Mouse (Mus musculus): ENCODE measurements around the gene Plppr3. TPM values are rescaled to one million over a fixed set of nuclear protein-coding genes. Genes with fewer than 3 reads are reported as not detected.

The Plppr3 gene
- polyA plus RNA-seq, 1 experiment from 2014 or later: 95.1 TPM

- H3K4me1 ChIP-seq (ENCODE audit: control insufficient read depth, insufficient read depth, low read length): peaks cover 39% of the 10 kb centered on the region
- H3K36me3 ChIP-seq (ENCODE audit: control insufficient read depth, insufficient read depth, low read length): no peaks in the 10 kb centered on the region
- H3K27me3 ChIP-seq (ENCODE audit: control insufficient read depth, insufficient read depth, low read length): peaks cover 48% of the 10 kb centered on the region
- H3K4me2 ChIP-seq (ENCODE audit: low read depth, severe bottlenecking): peak within 1 kb of the TSS; percentile 95
- H3K4me3 ChIP-seq (ENCODE audit: low read depth, low read length): peak within 1 kb of the TSS; percentile 88
- H3K9ac ChIP-seq (ENCODE audit: low read length): peak within 1 kb of the TSS; percentile 92
- 2% methylated on average over 42 of the region's 42 CpGs for WGBS
- H3K27ac ChIP-seq (replicated peaks; ENCODE audit: low read depth, low read length): peak within 1 kb of the TSS; percentile 51
- H3K9me3 ChIP-seq (ENCODE audit: control insufficient read depth, low read length): no peaks in the 10 kb centered on the region
- ATAC-seq (ENCODE audit: insufficient number of reproducible peaks, low FRiP score, low TSS enrichment, low read depth) (peak; percentile 63), DNase-seq (ENCODE audit: low spot score) (peak; percentile 89)
These were observed 42.5 kb upstream of the Plppr3 start, which contains the start of gene Kiss1r for GRCm38 (mm10) chr10:79916808-79917531. Gene Kiss1r, plus strand, starts transcription at chr10:79916971.

GRCm38 (mm10) chr10:79916081-79916480 lies 41.6 kb upstream of the Plppr3 start:
- H3K27me3 ChIP-seq (ENCODE audit: control insufficient read depth, insufficient read depth, low read length): peaks cover 39% of the 10 kb centered on the region
- no peaks in the 10 kb centered on the region for H3K36me3 ChIP-seq (ENCODE audit: control insufficient read depth, insufficient read depth, low read length)
- ATAC-seq (ENCODE audit: insufficient number of reproducible peaks, low FRiP score, low TSS enrichment, low read depth) (no peak), DNase-seq (ENCODE audit: low spot score) (peak; percentile 37)
- peak overlapping the region; percentile 95 for H3K4me2 ChIP-seq (ENCODE audit: low read depth, severe bottlenecking)
- H3K4me1 ChIP-seq (ENCODE audit: control insufficient read depth, insufficient read depth, low read length): peaks cover 34% of the 10 kb centered on the region
- WGBS: 7% methylated on average over 8 of the region's 8 CpGs
- no peaks in the 10 kb centered on the region for H3K9me3 ChIP-seq (ENCODE audit: control insufficient read depth, low read length)
- H3K9ac ChIP-seq (ENCODE audit: low read length): peak overlapping the region; percentile 92
- peak overlapping the region; percentile 88 for H3K4me3 ChIP-seq (ENCODE audit: low read depth, low read length)
- peak overlapping the region; percentile 51; the same call in 1 of the 2 replicates for H3K27ac ChIP-seq (replicated peaks; ENCODE audit: low read depth, low read length)

DNA sequence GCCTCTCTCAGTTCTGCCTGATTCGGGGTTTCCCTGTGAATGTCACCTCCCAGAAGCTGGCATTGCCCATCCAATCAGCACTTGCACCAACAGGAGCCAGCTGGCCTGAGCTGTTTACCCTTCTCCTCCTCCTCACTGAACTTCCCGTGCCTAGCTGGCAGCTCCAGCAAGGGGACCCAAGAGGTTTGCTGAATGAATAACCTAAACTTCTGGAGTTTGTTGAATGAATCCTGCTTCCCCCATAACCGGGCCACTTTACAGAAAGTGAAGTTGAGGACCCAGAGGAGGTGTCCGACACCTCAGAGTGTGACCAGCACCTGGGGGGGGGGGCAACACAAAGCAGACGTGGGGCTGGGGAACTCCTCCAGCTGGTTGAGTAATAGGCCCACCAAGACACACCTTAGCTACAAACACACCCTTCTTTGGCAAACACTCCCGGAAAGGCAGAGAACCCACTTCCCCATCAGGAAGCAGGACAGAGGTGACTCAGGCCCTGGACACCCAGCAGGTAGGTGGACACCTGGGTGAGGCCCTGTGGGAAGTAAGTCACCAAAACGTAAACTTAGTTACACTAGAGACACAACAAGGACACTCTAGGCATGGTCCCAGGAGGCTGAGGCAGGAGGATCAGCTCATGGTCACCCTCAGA lies 40.6 kb upstream of the Plppr3 start:
- Histone ChIP-seq H3K36me3 (ENCODE audit: control insufficient read depth, insufficient read depth, low read length) (peaks cover 3% of the 10 kb centered on the region; the same call in 1 of the 2 replicates), H3K4me1 (ENCODE audit: control insufficient read depth, insufficient read depth, low read length) (peaks cover 25% of the 10 kb centered on the region), H3K27ac (replicated peaks; ENCODE audit: low read depth, low read length) (no peak overlapping the region), H3K4me3 (ENCODE audit: low read depth, low read length) (no peak overlapping the region), H3K4me2 (ENCODE audit: low read depth, severe bottlenecking) (peak overlapping the region; percentile 95; the same call in 1 of the 2 replicates), H3K9me3 (ENCODE audit: control insufficient read depth, low read length) (no peaks in the 10 kb centered on the region), H3K9ac (ENCODE audit: low read length) (no peak overlapping the region), H3K27me3 (ENCODE audit: control insufficient read depth, insufficient read depth, low read length) (peaks cover 29% of the 10 kb centered on the region)
- ATAC-seq (ENCODE audit: insufficient number of reproducible peaks, low FRiP score, low TSS enrichment, low read depth) (no peak), DNase-seq (ENCODE audit: low spot score) (no peak)
- 73% methylated on average over 7 of the region's 7 CpGs for WGBS

DNA sequence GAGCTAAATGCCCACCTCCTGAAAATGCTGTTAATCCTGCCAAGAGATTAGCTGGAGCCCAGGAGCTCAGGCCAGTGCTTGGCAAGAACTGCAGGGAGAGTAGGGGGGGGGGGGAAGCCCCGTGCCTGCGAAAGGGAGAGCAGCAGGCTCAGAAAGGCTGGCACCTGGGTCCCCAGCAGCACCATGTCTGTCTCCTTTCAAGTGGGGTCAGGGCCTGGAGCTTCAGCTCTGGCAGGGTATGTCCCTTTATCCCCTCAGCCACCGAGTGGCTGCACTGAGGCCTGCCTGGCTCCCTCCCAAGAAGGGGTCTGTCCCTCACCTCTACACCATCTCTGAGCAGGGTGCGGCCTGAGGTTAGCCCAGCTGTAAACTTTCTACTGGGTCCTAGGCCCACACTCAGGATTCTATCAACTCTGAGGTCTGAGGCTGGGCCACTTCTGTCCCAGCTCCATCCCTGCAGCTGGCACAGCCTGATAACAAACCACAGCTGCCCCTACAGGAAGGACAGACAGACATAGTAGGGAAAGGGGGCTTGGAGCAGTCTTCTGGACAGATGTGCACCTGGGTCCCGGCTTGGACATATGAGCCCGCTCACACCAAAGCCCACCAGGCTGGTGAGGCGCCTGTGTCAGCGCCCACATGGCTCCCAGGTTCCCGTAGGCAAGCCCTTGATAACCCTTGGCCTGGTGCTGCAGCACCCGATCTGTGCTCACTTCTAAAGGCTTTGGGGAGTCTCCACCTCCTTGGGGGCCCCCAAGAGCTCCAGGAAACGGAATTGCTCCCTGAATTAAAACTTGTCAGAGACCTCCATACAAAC lies 39.9 kb upstream of the Plppr3 start:
- no peak for DNase-seq (ENCODE audit: low spot score)
- peaks cover 22% of the 10 kb centered on the region for H3K27me3 ChIP-seq (ENCODE audit: control insufficient read depth, insufficient read depth, low read length)
- H3K9ac ChIP-seq (ENCODE audit: low read length): no peak overlapping the region
- 73% methylated on average over 11 of the region's 11 CpGs for WGBS
- H3K4me1 ChIP-seq (ENCODE audit: control insufficient read depth, insufficient read depth, low read length): peaks cover 22% of the 10 kb centered on the region
- peaks cover 3% of the 10 kb centered on the region; the same call in 1 of the 2 replicates for H3K36me3 ChIP-seq (ENCODE audit: control insufficient read depth, insufficient read depth, low read length)
- no peaks in the 10 kb centered on the region for H3K9me3 ChIP-seq (ENCODE audit: control insufficient read depth, low read length)
- no peak overlapping the region for H3K4me2 ChIP-seq (ENCODE audit: low read depth, severe bottlenecking)
- no peak for ATAC-seq (ENCODE audit: insufficient number of reproducible peaks, low FRiP score, low TSS enrichment, low read depth)
- no peak overlapping the region for H3K4me3 ChIP-seq (ENCODE audit: low read depth, low read length)
- H3K27ac ChIP-seq (replicated peaks; ENCODE audit: low read depth, low read length): no peak overlapping the region

- ATAC-seq (ENCODE audit: insufficient number of reproducible peaks, low FRiP score, low TSS enrichment, low read depth): no peak
- WGBS: 61% methylated on average over 20 of the region's 20 CpGs
- Histone ChIP-seq H3K9me3 (ENCODE audit: control insufficient read depth, low read length) (no peaks in the 10 kb centered on the region), H3K36me3 (ENCODE audit: control insufficient read depth, insufficient read depth, low read length) (peaks cover 3% of the 10 kb centered on the region; the same call in 1 of the 2 replicates), H3K27me3 (ENCODE audit: control insufficient read depth, insufficient read depth, low read length) (peaks cover 3% of the 10 kb centered on the region), H3K4me2 (ENCODE audit: low read depth, severe bottlenecking) (no peak overlapping the region), H3K4me3 (ENCODE audit: low read depth, low read length) (no peak overlapping the region), H3K27ac (replicated peaks; ENCODE audit: low read depth, low read length) (no peak overlapping the region), H3K4me1 (ENCODE audit: control insufficient read depth, insufficient read depth, low read length) (peaks cover 8% of the 10 kb centered on the region), H3K9ac (ENCODE audit: low read length) (no peak overlapping the region)
- DNase-seq (ENCODE audit: low spot score): no peak
These were observed 38.0 kb upstream of the Plppr3 start for GRCm38 (mm10) chr10:79912412-79912811.

DNA sequence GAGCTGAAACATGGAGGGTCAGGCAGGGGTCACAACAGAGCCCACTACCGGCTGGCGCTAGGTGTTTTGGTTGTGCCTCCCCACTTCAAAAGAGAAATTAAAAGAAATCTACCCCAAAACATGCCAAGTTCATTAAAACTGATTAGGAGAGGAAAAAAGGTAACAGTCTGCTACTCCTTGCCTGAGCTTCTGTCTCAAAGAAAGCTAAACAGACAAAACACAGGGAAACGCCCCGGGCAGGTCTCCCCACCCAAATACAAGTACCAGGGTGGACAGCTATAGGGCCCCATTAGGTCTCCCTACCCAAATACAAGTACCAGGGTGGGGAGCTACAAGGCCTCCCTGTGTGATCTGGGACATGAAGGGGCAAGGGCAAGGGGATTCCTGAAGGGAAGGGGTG lies 36.1 kb upstream of the Plppr3 start, which contains the start of gene Gm26602:
Gene Gm26602, plus strand, starts transcription at position 301 of the 400 bp plus-strand sequence.
- 85% methylated on average over 4 of the region's 4 CpGs for WGBS
- H3K4me2 ChIP-seq (ENCODE audit: low read depth, severe bottlenecking): no peak within 1 kb of the TSS
- DNase-seq (ENCODE audit: low spot score) (no peak), ATAC-seq (ENCODE audit: insufficient number of reproducible peaks, low FRiP score, low TSS enrichment, low read depth) (no peak)
- H3K9me3 ChIP-seq (ENCODE audit: control insufficient read depth, low read length): no peaks in the 10 kb centered on the region
- no peaks in the 10 kb centered on the region for H3K27me3 ChIP-seq (ENCODE audit: control insufficient read depth, insufficient read depth, low read length)
- peaks cover 4% of the 10 kb centered on the region; the same call in 1 of the 2 replicates for H3K36me3 ChIP-seq (ENCODE audit: control insufficient read depth, insufficient read depth, low read length)
- no peaks in the 10 kb centered on the region for H3K4me1 ChIP-seq (ENCODE audit: control insufficient read depth, insufficient read depth, low read length)
- H3K4me3 ChIP-seq (ENCODE audit: low read depth, low read length): no peak within 1 kb of the TSS
- H3K9ac ChIP-seq (ENCODE audit: low read length): no peak within 1 kb of the TSS
- no peak within 1 kb of the TSS for H3K27ac ChIP-seq (replicated peaks; ENCODE audit: low read depth, low read length)

DNA sequence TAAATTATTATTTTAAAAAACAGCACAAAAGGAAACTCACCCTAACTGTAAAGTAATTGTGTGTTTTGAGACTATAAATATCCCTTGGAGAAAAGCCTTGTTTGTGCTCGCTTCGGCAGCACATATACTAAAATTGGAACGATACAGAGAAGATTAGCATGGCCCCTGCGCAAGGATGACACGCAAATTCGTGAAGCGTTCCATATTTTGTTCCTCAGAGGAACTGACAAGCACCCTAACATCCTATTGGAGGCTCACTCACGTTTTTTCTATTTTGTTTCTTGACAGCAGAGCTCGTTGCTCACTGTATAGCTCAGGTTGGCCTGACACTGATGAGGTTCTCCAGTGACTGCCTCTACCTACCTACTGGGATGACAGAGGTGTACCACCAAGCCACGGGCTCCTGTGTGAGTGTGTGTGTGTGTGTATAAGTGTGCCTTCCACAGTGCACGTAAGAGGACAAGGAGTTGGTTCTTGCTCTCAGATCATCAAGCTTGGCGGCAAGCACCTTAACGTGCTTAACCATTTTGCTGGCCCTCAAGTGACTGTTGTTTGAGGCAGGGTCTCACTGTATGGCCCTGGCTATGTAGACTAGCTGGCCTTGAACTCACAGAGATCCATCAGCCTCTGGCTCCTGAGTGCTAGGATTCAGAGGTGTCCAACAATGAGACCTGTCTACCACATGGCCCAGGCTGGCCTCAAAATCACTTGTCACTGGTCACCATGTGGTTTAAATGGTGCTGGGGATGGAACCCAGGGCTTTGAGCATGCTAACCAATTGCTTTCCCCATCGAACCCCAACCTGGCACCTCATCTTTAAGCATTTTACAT lies 34.9 kb upstream of the Plppr3 start:
- Histone ChIP-seq H3K4me2 (ENCODE audit: low read depth, severe bottlenecking) (no peak overlapping the region), H3K36me3 (ENCODE audit: control insufficient read depth, insufficient read depth, low read length) (peaks cover 12% of the 10 kb centered on the region; the same call in 1 of the 2 replicates), H3K4me3 (ENCODE audit: low read depth, low read length) (no peak overlapping the region), H3K27ac (replicated peaks; ENCODE audit: low read depth, low read length) (no peak overlapping the region), H3K4me1 (ENCODE audit: control insufficient read depth, insufficient read depth, low read length) (no peaks in the 10 kb centered on the region), H3K27me3 (ENCODE audit: control insufficient read depth, insufficient read depth, low read length) (no peaks in the 10 kb centered on the region), H3K9me3 (ENCODE audit: control insufficient read depth, low read length) (no peaks in the 10 kb centered on the region; the same call in 1 of the 2 replicates), H3K9ac (ENCODE audit: low read length) (no peak overlapping the region)
- 23% methylated on average over 14 of the region's 14 CpGs for WGBS
- DNase-seq (ENCODE audit: low spot score) (peak; percentile 59), ATAC-seq (ENCODE audit: insufficient number of reproducible peaks, low FRiP score, low TSS enrichment, low read depth) (no peak)

Measured in limb, embryonic 11.5 days (tissue).